In genomic region chr5:121564468-121564895, GRCm38 (mm10) we compare ENCODE assay signal across 8 mouse cellular contexts. TPM values are rescaled to one million over a fixed set of nuclear protein-coding genes. Genes with fewer than 3 reads are reported as not detected.
DNase-seq lines count a peak whose midpoint lies in the region; ATAC-seq lines count a peak whose summit lies in the region.

No protein-coding gene starts in this region.

- H3K9me3 ChIP-seq in hindbrain, embryonic 11.5 days (ENCODE audit: control insufficient read depth, low read length) = no peaks in the 10 kb centered on the region

- peak overlapping the region; percentile 44; the same call in 1 of the 2 replicates for H3K9ac ChIP-seq in hindbrain, embryonic 11.5 days (ENCODE audit: low read depth, low read length)

- 16% methylated on average over 11 of the region's 11 CpGs for WGBS in hindbrain, embryonic 11.5 days

- no peaks in the 10 kb centered on the region for H3K4me1 ChIP-seq in hindbrain, embryonic 11.5 days (replicated peaks; ENCODE audit: control insufficient read depth, insufficient read depth, low read length)

- ATAC-seq in hindbrain, embryonic 11.5 days (ENCODE audit: low FRiP score) = no peak

- no peak overlapping the region for H3K4me3 ChIP-seq in hindbrain, embryonic 11.5 days (ENCODE audit: low read depth, low read length)

- H3K4me2 ChIP-seq in hindbrain, embryonic 11.5 days (replicated peaks; ENCODE audit: low read depth, low read length) = no peak overlapping the region

- no peaks in the 10 kb centered on the region for H3K27me3 ChIP-seq in hindbrain, embryonic 11.5 days (ENCODE audit: control insufficient read depth, insufficient read depth, low read length)

- DNase-seq in MN1 (ENCODE audit: low spot score) = peak; percentile 65
- DNase-seq in cerebellum, adult 9-11 months = peak; percentile 59
- DNase-seq in frontal cortex, adult 2 months (ENCODE audit: extremely low spot score in 1 of 2, low spot score in 1 of 2) = peak; percentile 44 to 92
- peak; percentile 95 for DNase-seq in hindbrain, embryonic 11.5 days (ENCODE audit: low spot score)
- peak; percentile 86 for DNase-seq in layer of hippocampus, postnatal 10 days (ENCODE audit: low spot score in 2 of 2)
- DNase-seq in lung, postnatal 10 days = peak; percentile 95
- DNase-seq in ovary, postnatal 36 days (ENCODE audit: low spot score) = peak; percentile 87
- peak; percentile 94 for DNase-seq in thymus, postnatal 25 days

- no peaks in the 10 kb centered on the region for H3K36me3 ChIP-seq in hindbrain, embryonic 11.5 days (ENCODE audit: control insufficient read depth, insufficient read depth, low read length)

- H3K27ac ChIP-seq in hindbrain, embryonic 11.5 days (ENCODE audit: low read depth, low read length) = no peak overlapping the region

RNA-seq across cellular contexts. Expression of gene Mapkapk5, which starts 18.8 kb away (rescaled TPM):
- 107 and 118 TPM in 2 replicates for polyA plus RNA-seq in frontal cortex, adult 2 months (2012; rRNA removed)
- polyA plus RNA-seq in hindbrain, embryonic 11.5 days (2014; fragmentation: Nextera tagmentation; extraction: Ambion mirVana) = 61.8 and 66.5 TPM in 2 replicates
- total RNA-seq in layer of hippocampus, postnatal 10 days (2021) = 10 to 100 TPM; 78.4 to 84.6 TPM

RNA-seq across cellular contexts. Expression of gene Adam1a, which starts 19.2 kb away (rescaled TPM):
- 23.8 and 24.2 TPM in 2 replicates for polyA plus RNA-seq in frontal cortex, adult 2 months (2012; rRNA removed)
- polyA plus RNA-seq in hindbrain, embryonic 11.5 days (2014; fragmentation: Nextera tagmentation; extraction: Ambion mirVana) = 2.1 and 3.8 TPM in 2 replicates
- 10 to 100 TPM; 10.3 to 10.5 TPM for total RNA-seq in layer of hippocampus, postnatal 10 days (2021)

RNA-seq across cellular contexts. Expression of gene Gm42878, which starts 19.2 kb away (rescaled TPM):
- 0.42 and 0.48 TPM in 2 replicates for polyA plus RNA-seq in frontal cortex, adult 2 months (2012; rRNA removed)
- polyA plus RNA-seq in hindbrain, embryonic 11.5 days (2014; fragmentation: Nextera tagmentation; extraction: Ambion mirVana) = not detected in 2 replicates
- not detected for total RNA-seq in layer of hippocampus, postnatal 10 days (2021)

RNA-seq across cellular contexts. Expression of gene Aldh2, which starts 29.1 kb away (rescaled TPM):
- 199 and 205 TPM in 2 replicates for polyA plus RNA-seq in frontal cortex, adult 2 months (2012; rRNA removed)
- polyA plus RNA-seq in hindbrain, embryonic 11.5 days (2014; fragmentation: Nextera tagmentation; extraction: Ambion mirVana) = 36.0 and 63.3 TPM in 2 replicates
- 10 to 100 TPM; 90.7 to 93.9 TPM for total RNA-seq in layer of hippocampus, postnatal 10 days (2021)

RNA-seq across cellular contexts. Expression of gene Acad12, which starts 54.3 kb away (rescaled TPM):
- polyA plus RNA-seq in frontal cortex, adult 2 months (2012; rRNA removed) = 4.0 and 4.7 TPM in 2 replicates
- 1.8 and 2.8 TPM in 2 replicates for polyA plus RNA-seq in hindbrain, embryonic 11.5 days (2014; fragmentation: Nextera tagmentation; extraction: Ambion mirVana)
- 1 to 10 TPM; 4.4 to 5.4 TPM for total RNA-seq in layer of hippocampus, postnatal 10 days (2021)
